Mouse (Mus musculus): ENCODE results near the gene Vmn1r26. TPM values are rescaled to one million over a fixed set of nuclear protein-coding genes. Genes with fewer than 3 reads are reported as not detected.

Vmn1r26 gene
- total RNA-seq (2023): not detected

GRCm38 (mm10) chr6:58015059-58015458 lies at the start of gene Vmn1r26:
Vmn1r26 (minus strand) TSS chr6:58015159.

GRCm38 (mm10) chr6:57980710-57981109 lies 34.2 kb downstream of the Vmn1r26 start, which contains the start of gene Vmn1r25:
Vmn1r25 (minus strand) TSS chr6:57980810.

GRCm38 (mm10) chr6:57961403-57961802 lies 53.6 kb downstream of the Vmn1r26 start, which contains the start of gene Vmn1r24:
Vmn1r24 (minus strand) TSS chr6:57961503.

Other genes with a start within 250 kb of the Vmn1r26 start
- gene Vopp1, start 190.0 kb downstream of the Vmn1r26 start, total RNA-seq (2023): 10 to 100 TPM; 15.6 to 17.6 TPM
- not detected for gene Vmn1r21, start 164.8 kb downstream of the Vmn1r26 start, total RNA-seq (2023)
- gene Vmn1r22, start 107.1 kb downstream of the Vmn1r26 start, total RNA-seq (2023): not detected
- not detected for gene Vmn1r23, start 88.3 kb downstream of the Vmn1r26 start, total RNA-seq (2023)
- gene Vmn1r24, start 53.7 kb downstream of the Vmn1r26 start, total RNA-seq (2023): not detected
- gene Vmn1r25, start 34.3 kb downstream of the Vmn1r26 start, total RNA-seq (2023): not detected
- not detected for gene Vmn1r27, start 203.7 kb upstream of the Vmn1r26 start, total RNA-seq (2023)
- gene Vmn1r28, start 246.9 kb upstream of the Vmn1r26 start, total RNA-seq (2023): not detected